Mouse (Mus musculus): ENCODE results near the gene Lrp2bp. TPM values are rescaled to one million over a fixed set of nuclear protein-coding genes. Genes with fewer than 3 reads are reported as not detected.

Gene Lrp2bp
- total RNA-seq, 2 experiments from 2014 or later: 0.36 to 0.76 TPM

- DNase-seq: no peak
These were observed 37.1 kb downstream of the Lrp2bp start for GRCm38 (mm10) chr8:46036217-46036616.

- DNase-seq: no peak
These were observed 40.6 kb downstream of the Lrp2bp start for GRCm38 (mm10) chr8:46039666-46040065.

GRCm38 (mm10) chr8:46040260-46040659, 41.2 kb downstream of the Lrp2bp start:
- no peak for DNase-seq

- no peak for DNase-seq
These were observed 73.7 kb downstream of the Lrp2bp start for GRCm38 (mm10) chr8:46072798-46073197.

- DNase-seq: no peak
These were observed 74.5 kb downstream of the Lrp2bp start for GRCm38 (mm10) chr8:46073540-46074140.

- DNase-seq: no peak
These were observed 76.1 kb downstream of the Lrp2bp start for GRCm38 (mm10) chr8:46075223-46075622.

GRCm38 (mm10) chr8:46078866-46079265, 79.8 kb downstream of the Lrp2bp start:
- DNase-seq: no peak

Other genes with a start within 250 kb of the Lrp2bp start
- gene Pdlim3, start 113.8 kb upstream of the Lrp2bp start, total RNA-seq (2021): 100 to 1,000 TPM; 104 to 113 TPM
- not detected for gene Ccdc110, start 64.7 kb upstream of the Lrp2bp start, total RNA-seq (2021)
- gene 1700029J07Rik, start 24.1 kb upstream of the Lrp2bp start, total RNA-seq (2021): under 1 TPM; 0.83 to 0.86 TPM
- 10 to 100 TPM; 33.4 to 33.5 TPM for gene Ufsp2, start 23.8 kb upstream of the Lrp2bp start, total RNA-seq (2021)
- 10 to 100 TPM; 11.1 to 12.4 TPM for gene Ankrd37, start 6.4 kb downstream of the Lrp2bp start, total RNA-seq (2021)
- gene Cfap97, start 152.5 kb downstream of the Lrp2bp start, total RNA-seq (2021): 10 to 100 TPM; 14.1 to 15.2 TPM
- 10 to 100 TPM; 12.2 to 12.7 TPM for gene Snx25, start 152.9 kb downstream of the Lrp2bp start, total RNA-seq (2021)
- 1,000 to 10,000 TPM; 3,101 to 3,310 TPM for gene Slc25a4, start 212.0 kb downstream of the Lrp2bp start, total RNA-seq (2021)